Mouse (Mus musculus): Measurements from ENCODE around the gene Nalcn. TPM values are rescaled to one million over a fixed set of nuclear protein-coding genes. Genes with fewer than 3 reads are reported as not detected.
"Not testable (repeated sequence)": the region's sequence is repeated elsewhere in the genome, so short reads cannot be mapped to it uniquely, and the experiment has no call there.

Gene Nalcn
- 10 to 100 TPM; 63.2 to 66.3 TPM for total RNA-seq (2021)
- long read RNA-seq, experiment 1, full-length matches to known transcripts = 5 of 24 reads
- long read RNA-seq, experiment 1, partial matches to known transcripts = 9 of 24 reads
- long read RNA-seq, experiment 1, other reads (novel, unspliced or antisense) = 10 of 24 reads
- long read RNA-seq, experiment 2, full-length matches to known transcripts = 5 of 15 reads
- long read RNA-seq, experiment 2, partial matches to known transcripts = 9 of 15 reads
- long read RNA-seq, experiment 2, other reads (novel, unspliced or antisense) = 1 of 15 reads

GRCm38 (mm10) chr14:123626501-123627179 lies at the start of gene Nalcn:
Gene Nalcn (minus strand): TSS chr14:123627144.
- peak; percentile 51 to 72 for DNase-seq (ENCODE audit: low spot score in 2 of 2)

DNA sequence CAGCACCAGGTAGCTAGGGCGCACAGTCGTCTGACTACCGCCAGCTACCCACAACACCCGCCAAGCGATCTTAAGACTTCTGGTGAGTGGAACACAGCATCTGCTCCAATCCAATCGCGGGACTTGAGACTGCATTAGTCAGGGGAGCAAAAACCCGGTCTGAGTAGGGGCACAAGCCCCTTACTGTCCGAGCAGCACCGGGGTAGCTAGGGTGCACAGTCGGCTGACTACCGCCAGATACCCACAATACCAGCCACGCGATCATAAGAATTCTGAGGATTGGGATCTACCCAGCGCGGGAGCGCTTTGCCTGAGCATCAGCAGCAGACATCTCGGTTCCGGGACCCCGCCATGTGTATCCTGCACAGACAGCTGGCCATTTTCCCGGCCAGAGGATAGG lies 44.1 kb upstream of the Nalcn start:
- DNase-seq (ENCODE audit: low spot score in 2 of 2) = not testable (repeated sequence)

DNA sequence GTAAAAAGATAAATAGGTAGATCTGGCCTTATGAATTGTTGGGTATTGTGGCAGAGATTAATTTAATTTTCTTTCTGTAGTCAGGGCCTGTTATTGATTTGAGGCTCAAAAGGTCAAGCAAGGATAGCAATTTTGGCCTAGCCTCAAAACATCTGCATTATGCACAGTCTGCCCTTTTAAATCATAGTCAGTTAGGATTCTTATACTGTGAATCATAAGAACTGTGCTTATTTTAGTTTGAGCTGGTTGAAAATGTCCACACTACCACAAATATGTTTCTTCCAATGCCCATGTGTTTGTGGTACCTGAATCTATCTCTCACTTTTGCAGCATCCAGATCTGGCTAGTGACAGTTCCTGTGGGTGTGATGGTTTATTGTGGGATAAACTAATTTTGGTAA lies 37.5 kb upstream of the Nalcn start:
- DNase-seq (ENCODE audit: low spot score in 2 of 2) = no peak

DNA sequence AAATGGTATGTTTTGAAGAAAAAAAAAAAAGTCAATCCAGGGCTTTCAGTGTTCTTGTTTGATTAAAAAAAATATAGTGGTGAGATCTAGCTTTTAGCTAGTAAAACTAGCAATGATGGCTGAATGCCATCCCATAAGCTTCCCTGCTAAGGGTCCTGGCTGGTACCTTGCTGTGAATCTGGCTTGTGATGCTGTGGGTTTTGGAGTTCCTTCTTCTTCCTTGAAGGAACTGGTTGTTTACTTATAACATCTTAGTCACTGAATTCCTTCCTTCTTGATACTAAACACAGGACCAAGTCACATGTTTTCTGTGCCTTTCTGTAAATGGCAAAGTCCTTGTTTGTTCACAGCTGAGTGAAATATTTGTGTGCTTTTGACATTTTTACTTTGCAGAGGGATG lies 36.3 kb upstream of the Nalcn start:
- DNase-seq (ENCODE audit: low spot score in 2 of 2) = no peak

DNA sequence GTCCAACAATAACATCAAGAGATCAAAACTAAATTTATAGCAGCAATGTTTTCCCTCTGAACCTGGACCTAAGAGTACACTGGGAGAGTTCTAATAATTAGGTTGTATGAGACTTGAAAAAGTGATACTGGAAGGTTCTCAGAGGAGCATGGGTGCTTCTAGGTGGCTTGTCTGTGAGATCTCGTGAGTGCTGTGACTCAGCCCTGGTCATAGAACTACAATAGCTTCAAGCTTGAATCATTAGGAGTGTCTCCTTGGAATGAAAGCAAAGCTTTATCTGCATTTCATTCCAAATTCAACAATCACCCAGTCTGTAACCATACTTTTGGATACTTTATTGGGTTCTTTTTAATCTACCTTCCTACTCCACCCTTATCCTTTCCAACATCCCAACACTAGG lies 35.4 kb upstream of the Nalcn start:
- no peak for DNase-seq (ENCODE audit: low spot score in 2 of 2)

GRCm38 (mm10) chr14:123661091-123661491 lies 34.1 kb upstream of the Nalcn start:
- no peak for DNase-seq (ENCODE audit: low spot score in 2 of 2)

- peak; percentile 29 to 53 for DNase-seq (ENCODE audit: low spot score in 2 of 2)
Observed at GRCm38 (mm10) chr14:123659921-123660385, 33.0 kb upstream of the Nalcn start, which contains the start of gene Itgbl1. Gene Itgbl1 (plus strand): TSS chr14:123659971.

GRCm38 (mm10) chr14:123627180-123627562 lies 227 bp upstream of the Nalcn start:
- peak in 1 of 2 experiments; percentile 4 for DNase-seq (ENCODE audit: low spot score in 2 of 2)

- no peak for DNase-seq (ENCODE audit: low spot score in 2 of 2)
Observed at GRCm38 (mm10) chr14:123622969-123623368, 4.0 kb downstream of the Nalcn start.

DNA sequence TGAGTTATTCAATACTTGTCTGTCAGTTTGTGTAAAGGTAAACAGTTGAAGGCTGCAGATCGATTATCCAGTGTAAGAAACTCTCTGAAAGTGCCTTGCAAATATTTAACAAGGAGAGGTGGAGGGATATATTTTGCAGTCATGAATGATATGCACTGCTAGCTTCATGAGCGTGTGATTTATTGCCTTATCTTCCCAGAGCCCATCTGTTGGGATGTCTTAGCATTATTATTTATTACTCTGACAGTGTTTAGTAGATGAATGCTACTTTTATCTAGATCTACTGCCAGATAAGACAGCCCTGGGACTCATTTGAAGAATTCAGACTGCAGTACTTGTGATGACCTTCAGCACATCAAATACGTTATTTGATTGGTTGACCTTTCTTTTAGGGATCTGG lies 31.7 kb downstream of the Nalcn start:
- no peak for DNase-seq (ENCODE audit: low spot score in 2 of 2)

GRCm38 (mm10) chr14:123587412-123587811 lies 39.5 kb downstream of the Nalcn start:
- DNase-seq (ENCODE audit: low spot score in 2 of 2) = no peak

GRCm38 (mm10) chr14:123582433-123582832 lies 44.5 kb downstream of the Nalcn start:
- DNase-seq (ENCODE audit: low spot score in 2 of 2) = no peak

DNA sequence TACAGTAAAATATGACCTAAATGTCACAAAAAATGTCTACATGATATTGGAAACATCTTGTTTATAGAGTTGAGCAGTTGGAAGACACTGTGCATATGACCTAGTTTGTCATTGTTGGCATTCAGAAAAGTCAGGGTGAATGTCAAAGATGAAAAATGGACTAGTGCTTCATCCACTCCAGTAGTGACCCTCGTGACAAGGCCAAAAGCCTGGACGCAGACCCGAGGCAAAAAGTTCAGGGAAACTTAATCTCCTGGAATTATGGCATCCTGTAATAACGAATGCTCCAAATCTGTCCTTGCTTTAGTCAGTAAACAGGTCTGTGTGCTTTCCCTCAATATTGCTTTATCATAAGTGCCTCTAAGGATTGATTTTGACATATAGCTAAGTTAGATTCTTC lies 51.6 kb downstream of the Nalcn start:
- DNase-seq (ENCODE audit: low spot score in 2 of 2) = no peak

DNA sequence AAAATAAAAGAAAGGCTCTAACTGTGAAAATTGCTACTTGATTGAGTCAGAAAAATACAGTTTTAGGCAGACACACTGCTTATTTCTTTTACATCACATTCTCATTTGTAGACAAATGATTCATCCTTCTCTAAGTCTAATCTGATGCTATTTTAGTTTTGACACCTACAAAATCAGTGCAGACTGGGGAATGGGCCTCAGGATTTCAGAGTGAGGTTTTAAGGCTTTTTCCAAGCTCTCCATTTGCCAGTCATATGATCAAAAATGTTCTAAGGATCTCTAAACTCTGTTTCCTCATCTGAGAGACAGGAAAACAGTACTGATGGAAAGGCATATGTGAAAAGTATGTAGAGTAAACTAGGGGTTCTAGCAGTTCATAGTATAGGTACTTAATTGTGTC lies 52.0 kb downstream of the Nalcn start:
- no peak for DNase-seq (ENCODE audit: low spot score in 2 of 2)

DNA sequence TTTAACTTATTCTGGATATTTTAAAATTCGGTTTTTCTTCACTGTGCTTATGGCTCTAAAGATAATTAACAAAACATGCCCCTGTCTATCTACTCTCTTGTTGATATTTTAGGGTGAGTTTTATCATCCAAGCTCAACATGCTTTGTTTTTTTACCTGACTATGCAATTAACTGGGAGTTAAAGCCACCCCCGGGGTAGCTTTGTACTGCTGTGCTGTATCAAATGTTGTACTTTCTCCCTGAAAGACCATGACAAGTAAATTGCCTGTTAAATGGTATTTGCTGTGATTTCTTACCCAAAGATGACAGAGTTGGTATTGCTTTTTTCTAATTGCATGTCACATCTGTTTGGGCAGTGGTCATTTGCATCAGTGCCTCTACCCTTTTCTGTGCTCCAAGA lies 60.3 kb downstream of the Nalcn start:
- no peak for DNase-seq (ENCODE audit: low spot score in 2 of 2)

- DNase-seq (ENCODE audit: low spot score in 2 of 2) = no peak
Observed at GRCm38 (mm10) chr14:123555533-123555932, 71.4 kb downstream of the Nalcn start.

DNA sequence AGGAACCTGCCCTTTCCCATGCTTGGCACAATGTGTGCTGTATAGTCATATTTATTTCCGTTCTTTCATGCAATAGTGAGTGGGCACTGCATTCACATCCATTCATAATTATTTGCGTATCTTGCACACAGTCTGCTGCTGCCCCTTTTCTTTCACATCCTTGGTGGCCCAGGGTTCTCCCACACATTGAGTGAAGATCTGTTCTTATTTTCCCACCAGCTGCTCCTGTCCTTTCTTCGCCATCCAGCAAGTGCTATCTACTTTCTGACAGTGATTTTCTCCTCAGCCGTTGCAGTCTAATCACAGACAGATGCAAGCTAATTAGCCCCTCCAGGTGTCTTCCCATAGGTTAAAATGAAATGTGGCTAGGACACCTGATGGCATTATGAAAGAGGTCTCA lies 72.0 kb downstream of the Nalcn start:
- DNase-seq (ENCODE audit: low spot score in 2 of 2) = no peak

GRCm38 (mm10) chr14:123542362-123542761 lies 84.6 kb downstream of the Nalcn start:
- DNase-seq (ENCODE audit: low spot score in 2 of 2) = no peak

DNA sequence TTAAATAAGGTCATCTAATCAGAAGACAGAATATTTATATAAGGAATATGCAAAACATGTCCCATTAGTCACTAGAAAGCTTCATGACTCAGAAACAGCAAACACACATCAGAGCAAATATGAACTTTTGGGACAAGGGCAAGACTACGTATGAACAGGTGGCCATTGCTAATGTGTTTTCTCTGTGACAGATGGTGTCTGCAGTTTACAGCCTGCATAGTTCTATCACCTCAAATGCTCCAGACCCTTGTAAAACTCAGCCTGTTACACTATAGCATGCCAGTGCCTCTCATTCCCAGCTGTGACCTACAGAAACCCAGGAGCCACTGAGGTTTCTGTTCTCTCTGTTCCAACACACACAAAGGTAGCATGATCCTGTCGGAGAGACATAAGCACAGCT lies 91.3 kb downstream of the Nalcn start:
- no peak for DNase-seq (ENCODE audit: low spot score in 2 of 2)

DNA sequence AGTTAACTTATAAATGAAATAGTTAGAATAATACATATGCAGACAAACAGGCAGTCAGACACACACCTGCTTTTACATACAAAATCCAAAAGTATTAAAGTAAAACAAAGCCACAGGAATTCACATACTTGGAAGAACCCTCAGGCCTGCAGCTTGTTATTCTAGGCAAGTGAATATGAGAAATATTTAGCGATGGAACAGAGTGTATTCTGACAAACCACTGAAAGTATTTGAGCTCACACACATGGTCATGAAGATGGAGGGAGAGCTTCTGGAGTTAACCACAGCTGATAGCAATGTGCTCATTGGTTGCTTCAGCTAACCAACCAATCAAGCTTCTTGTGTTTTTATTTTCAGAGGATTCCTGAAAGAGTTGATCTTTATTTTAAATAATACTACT lies 93.9 kb downstream of the Nalcn start:
- no peak for DNase-seq (ENCODE audit: low spot score in 2 of 2)

DNA sequence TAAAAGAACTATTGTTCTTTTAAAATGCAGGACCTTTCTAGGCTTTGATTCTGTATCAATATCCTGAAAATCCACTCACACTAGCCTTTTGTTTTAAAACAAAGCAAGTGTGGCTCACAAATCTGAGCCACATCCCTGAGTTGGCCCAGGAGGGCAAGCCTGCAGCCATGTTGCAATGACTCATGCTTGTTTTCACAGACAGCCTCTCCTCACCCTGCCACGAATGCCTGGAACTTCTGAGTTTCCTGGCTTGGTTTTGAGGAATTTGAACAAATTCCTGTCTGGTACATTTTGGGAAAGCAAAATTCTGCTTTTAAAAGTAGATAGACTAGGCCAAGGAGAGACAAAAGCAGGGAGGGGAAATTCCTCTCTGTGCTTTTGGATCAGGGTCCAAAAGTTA lies 95.7 kb downstream of the Nalcn start:
- DNase-seq (ENCODE audit: low spot score in 2 of 2) = no peak

DNA sequence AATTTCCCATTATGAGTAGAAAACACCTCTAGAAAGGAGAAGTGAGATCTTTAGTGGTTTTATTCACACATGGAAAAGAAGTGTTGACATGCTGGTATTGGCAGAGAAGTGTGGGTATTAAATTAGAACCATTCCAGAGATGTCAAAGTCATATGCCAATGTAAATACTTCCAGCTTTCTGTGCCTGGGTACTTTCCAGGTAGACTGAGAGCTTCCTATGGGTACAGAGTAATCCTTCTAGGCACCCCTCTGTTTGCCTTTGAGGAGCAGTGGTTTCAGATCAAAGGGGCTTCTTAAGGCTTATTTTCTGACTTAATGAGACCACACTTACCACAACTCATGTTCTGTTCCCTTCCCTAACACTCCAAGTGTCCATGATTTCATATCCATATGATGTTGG lies 97.8 kb downstream of the Nalcn start:
- DNase-seq (ENCODE audit: low spot score in 2 of 2) = no peak
